Mouse (Mus musculus) hindbrain, embryonic 10.5 days (tissue): Measurements from ENCODE around the gene Myh9. TPM values are rescaled to one million over a fixed set of nuclear protein-coding genes. Genes with fewer than 3 reads are reported as not detected.
A peak's percentile ranks its signal among the peaks of the same experiment; 100 is the strongest.

ENCODE experiments used
- DNase-seq: peaks from one replicate; pipeline ENCODE4 v3.0.0-alpha.2; 2017; ENCODE audit warnings: low spot score
- H3K27ac ChIP-seq: fragments of 300-500 bp; sonication (generic); 2 replicates; pipeline ENCODE4 v1.5.1; 2016; ENCODE audit warnings: mild to moderate bottlenecking, moderate library complexity
- H3K27me3 ChIP-seq: fragments of 300-500 bp; sonication (generic); 2 replicates; pipeline ENCODE4 v1.6.1; 2016; ENCODE audit warnings: mild to moderate bottlenecking; ENCODE audit not compliant: poor library complexity, insufficient read depth, severe bottlenecking
- H3K36me3 ChIP-seq: fragments of 300-500 bp; sonication (generic); 2 replicates; pipeline ENCODE4 v1.6.1; 2016; ENCODE audit warnings: mild to moderate bottlenecking, moderate library complexity
- H3K4me1 ChIP-seq: fragments of 300-500 bp; sonication (generic); replicated peaks from 2 replicates; pipeline ENCODE4 v1.6.1; 2016; ENCODE audit warnings: mild to moderate bottlenecking
- H3K4me3 ChIP-seq: fragments of 300-500 bp; sonication (generic); 2 replicates; pipeline ENCODE4 v1.5.1; 2016; ENCODE audit warnings: mild to moderate bottlenecking, moderate library complexity
- H3K9me3 ChIP-seq: fragments of 300-500 bp; sonication (generic); 2 replicates; pipeline ENCODE4 v1.6.1; 2016; ENCODE audit warnings: mild to moderate bottlenecking, moderate library complexity
- WGBS: fragments of 180-500 bp; shearing (Covaris S2); methylation state at CpG from one replicate; pipeline ENCODE4 v1.1.7; 2016; 5-methylcytosine and 5-hydroxymethylcytosine counted together
- polyA plus RNA-seq: library from polyadenylated mRNA; unstranded; fragments of >200 nt; fragmentation: Nextera tagmentation; extraction: Ambion mirVana; gene quantifications from 2 replicates; pipeline ENCODE4 v1.2.1, GENCODE M21; 2016

The Myh9 gene
- polyA plus RNA-seq, 1 experiment from 2014 or later, result 32.7 TPM

DNA sequence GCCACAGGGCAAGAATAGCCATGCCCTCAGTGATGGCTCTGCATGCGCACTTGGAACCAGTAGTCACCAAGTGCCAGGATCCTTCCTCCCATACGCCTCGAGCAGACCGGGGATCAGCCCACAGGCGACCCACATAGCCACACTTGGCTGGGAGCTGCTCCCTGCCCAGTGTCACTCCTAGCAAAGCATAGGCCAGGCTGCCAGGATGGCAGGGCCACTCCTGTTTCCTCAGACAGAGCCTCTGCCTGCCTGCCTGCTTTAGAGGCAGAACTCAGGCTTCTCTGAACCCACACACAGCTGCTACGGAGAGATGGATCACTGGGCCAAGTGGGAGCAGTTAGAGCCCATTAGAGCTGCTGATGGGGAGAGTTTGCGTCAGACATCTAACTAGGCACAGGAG, 48.4 kb downstream of the Myh9 start:
- 93% methylated on average over 7 of the region's 7 CpGs for WGBS
- Histone ChIP-seq H3K4me3 (no peak overlapping the region), H3K4me1 (peaks cover 16% of the 10 kb centered on the region), H3K27ac (no peak overlapping the region), H3K9me3 (no peaks in the 10 kb centered on the region), H3K27me3 (no peaks in the 10 kb centered on the region), H3K36me3 (peaks cover 93% of the 10 kb centered on the region)
- no peak for DNase-seq

- Histone ChIP-seq H3K9me3 (no peaks in the 10 kb centered on the region), H3K27me3 (no peaks in the 10 kb centered on the region), H3K4me3 (no peak overlapping the region), H3K36me3 (peaks cover 97% of the 10 kb centered on the region), H3K27ac (no peak overlapping the region), H3K4me1 (peaks cover 12% of the 10 kb centered on the region)
- 87% methylated on average over 4 of the region's 4 CpGs for WGBS
- DNase-seq, result no peak
Observed at GRCm38 (mm10) chr15:77793094-77793493, 48.9 kb downstream of the Myh9 start.

- Histone ChIP-seq H3K9me3 (no peaks in the 10 kb centered on the region), H3K4me1 (peaks cover 1% of the 10 kb centered on the region; the same call in 1 of the 2 replicates), H3K27me3 (no peaks in the 10 kb centered on the region), H3K4me3 (no peak overlapping the region), H3K36me3 (peaks cover 98% of the 10 kb centered on the region), H3K27ac (peak overlapping the region; percentile 62; the same call in 1 of the 2 replicates)
- DNase-seq, result no peak
- WGBS, result 93% methylated on average over 9 of the region's 9 CpGs
Observed at GRCm38 (mm10) chr15:77792056-77792455, 49.9 kb downstream of the Myh9 start.

- H3K27me3 ChIP-seq, result no peaks in the 10 kb centered on the region
- H3K27ac ChIP-seq, result no peak overlapping the region
- no peak overlapping the region for H3K4me3 ChIP-seq
- H3K36me3 ChIP-seq, result peaks cover 98% of the 10 kb centered on the region
- 92% methylated on average over 21 of the region's 21 CpGs for WGBS
- no peaks in the 10 kb centered on the region for H3K4me1 ChIP-seq
- H3K9me3 ChIP-seq, result no peaks in the 10 kb centered on the region
- DNase-seq, result no peak
Observed at GRCm38 (mm10) chr15:77790656-77791405, 51.1 kb downstream of the Myh9 start.

DNA sequence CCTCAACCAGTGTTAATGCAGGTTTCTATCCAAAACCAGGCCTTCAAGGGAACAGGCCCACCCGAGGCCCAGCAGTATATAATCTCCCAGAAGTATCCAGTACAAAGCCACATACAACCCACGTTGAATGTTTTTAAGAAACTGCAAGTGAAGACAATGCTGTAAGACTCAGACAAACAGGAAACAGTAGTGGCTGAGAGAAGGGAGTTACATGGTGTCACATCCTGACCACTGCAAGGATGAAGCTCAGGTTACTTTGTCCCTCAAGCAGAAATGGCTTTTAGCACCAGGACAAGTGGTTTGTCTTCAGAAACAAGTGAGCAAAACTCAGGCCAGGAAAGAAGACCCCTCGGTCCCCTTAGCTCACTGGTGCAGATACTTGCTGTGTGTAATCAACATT, 52.8 kb downstream of the Myh9 start:
- Histone ChIP-seq H3K27ac (no peak overlapping the region), H3K36me3 (peaks cover 98% of the 10 kb centered on the region), H3K9me3 (no peaks in the 10 kb centered on the region), H3K4me1 (no peaks in the 10 kb centered on the region; the same call in 1 of the 2 replicates), H3K27me3 (no peaks in the 10 kb centered on the region), H3K4me3 (no peak overlapping the region)
- no peak for DNase-seq
- WGBS, result 79% methylated on average over 3 of the region's 3 CpGs

GRCm38 (mm10) chr15:77788356-77788755, 53.6 kb downstream of the Myh9 start:
- H3K27ac ChIP-seq, result no peak overlapping the region
- H3K4me3 ChIP-seq, result no peak overlapping the region
- H3K27me3 ChIP-seq, result no peaks in the 10 kb centered on the region
- H3K36me3 ChIP-seq, result peaks cover 98% of the 10 kb centered on the region
- DNase-seq, result no peak
- H3K9me3 ChIP-seq, result no peaks in the 10 kb centered on the region
- WGBS, result 95% methylated on average over 6 of the region's 6 CpGs
- no peaks in the 10 kb centered on the region; the same call in 1 of the 2 replicates for H3K4me1 ChIP-seq

DNA sequence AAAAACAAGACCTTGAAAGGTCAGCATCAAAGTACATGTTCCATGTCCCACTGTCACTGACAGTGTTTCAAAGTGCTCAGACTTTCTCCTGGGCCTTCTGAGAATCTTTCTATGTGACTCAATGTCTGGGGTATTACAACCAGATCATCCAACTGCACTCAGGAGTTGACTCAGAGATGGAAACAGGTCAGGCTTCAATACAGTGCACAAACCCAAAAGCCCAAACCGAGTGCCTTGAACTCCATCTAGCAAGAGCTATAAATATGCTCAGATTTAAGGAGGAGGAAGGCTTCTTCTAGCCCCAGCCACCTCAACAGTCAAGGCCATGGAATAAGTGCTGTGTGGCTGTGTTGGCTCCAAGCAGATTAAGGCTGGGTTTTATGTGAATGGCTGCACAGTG, 56.2 kb downstream of the Myh9 start:
- no peak for DNase-seq
- 94% methylated on average over 1 of the region's 1 CpGs for WGBS
- peaks cover 100% of the 10 kb centered on the region for H3K36me3 ChIP-seq
- no peak overlapping the region for H3K4me3 ChIP-seq
- H3K27me3 ChIP-seq, result no peaks in the 10 kb centered on the region
- no peaks in the 10 kb centered on the region; the same call in 1 of the 2 replicates for H3K4me1 ChIP-seq
- H3K27ac ChIP-seq, result no peak overlapping the region
- no peaks in the 10 kb centered on the region for H3K9me3 ChIP-seq

- Histone ChIP-seq H3K27ac (peak overlapping the region; percentile 5), H3K4me3 (no peak overlapping the region), H3K9me3 (no peaks in the 10 kb centered on the region), H3K4me1 (no peaks in the 10 kb centered on the region; the same call in 1 of the 2 replicates), H3K36me3 (peaks cover 100% of the 10 kb centered on the region), H3K27me3 (no peaks in the 10 kb centered on the region)
- 76% methylated on average over 22 of the region's 22 CpGs for WGBS
- no peak for DNase-seq
Observed at GRCm38 (mm10) chr15:77784039-77784824, 57.7 kb downstream of the Myh9 start.

GRCm38 (mm10) chr15:77782449-77783014, 59.4 kb downstream of the Myh9 start:
- Histone ChIP-seq H3K36me3 (peaks cover 100% of the 10 kb centered on the region), H3K4me1 (no peaks in the 10 kb centered on the region; the same call in 1 of the 2 replicates), H3K27ac (no peak overlapping the region), H3K27me3 (no peaks in the 10 kb centered on the region), H3K9me3 (no peaks in the 10 kb centered on the region), H3K4me3 (no peak overlapping the region)
- 83% methylated on average over 11 of the region's 11 CpGs for WGBS
- no peak for DNase-seq

DNA sequence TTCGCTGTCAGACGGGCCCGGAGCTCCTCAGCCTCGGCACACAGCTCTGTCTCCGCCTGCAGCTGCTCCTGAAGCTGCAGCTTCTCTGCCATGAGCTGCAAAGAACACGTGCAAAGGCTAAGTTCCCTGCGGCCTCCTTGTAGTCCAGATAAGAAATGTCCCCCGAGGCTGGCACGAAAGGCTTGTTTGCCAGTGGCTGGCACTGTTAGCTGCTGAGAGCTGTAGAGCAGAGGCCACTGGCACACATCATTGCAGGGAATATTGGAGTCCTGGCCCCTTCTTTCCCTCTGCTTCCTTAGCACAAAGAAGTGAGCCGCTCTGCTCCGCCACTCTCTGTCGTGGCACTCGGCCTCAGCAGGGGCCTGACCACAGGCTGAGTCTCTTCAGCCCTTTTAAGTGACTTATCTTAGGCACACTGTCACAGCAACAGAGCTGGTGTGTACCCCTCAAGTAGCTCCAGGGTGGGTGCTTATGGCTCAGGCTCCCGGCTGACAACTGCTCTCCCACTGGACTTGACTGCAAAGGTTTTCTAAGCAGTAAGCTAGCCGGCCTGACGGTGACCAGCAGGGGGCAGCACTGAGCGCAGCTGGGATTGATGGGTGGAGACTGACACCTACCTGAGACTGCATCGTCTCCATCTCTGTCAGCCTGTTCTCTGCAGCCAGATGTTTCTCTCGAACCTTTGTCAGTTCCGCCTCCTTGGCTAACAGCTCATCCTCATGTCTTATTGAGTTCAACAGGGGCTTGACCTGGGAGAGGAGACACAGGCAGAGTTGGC, 66.6 kb downstream of the Myh9 start:
- DNase-seq, result peak; percentile 81
- Histone ChIP-seq H3K36me3 (peaks cover 97% of the 10 kb centered on the region), H3K4me3 (no peak overlapping the region), H3K27ac (no peak overlapping the region), H3K9me3 (no peaks in the 10 kb centered on the region), H3K27me3 (no peaks in the 10 kb centered on the region), H3K4me1 (no peaks in the 10 kb centered on the region)
- WGBS, result 74% methylated on average over 20 of the region's 20 CpGs

- 95% methylated on average over 10 of the region's 10 CpGs for WGBS
- no peak for DNase-seq
- H3K36me3 ChIP-seq, result peaks cover 97% of the 10 kb centered on the region
- H3K27me3 ChIP-seq, result no peaks in the 10 kb centered on the region
- H3K27ac ChIP-seq, result no peak overlapping the region
- no peaks in the 10 kb centered on the region for H3K9me3 ChIP-seq
- no peaks in the 10 kb centered on the region for H3K4me1 ChIP-seq
- H3K4me3 ChIP-seq, result no peak overlapping the region
Observed at GRCm38 (mm10) chr15:77774303-77774702, 67.7 kb downstream of the Myh9 start.

- no peak for DNase-seq
- Histone ChIP-seq H3K4me3 (no peak overlapping the region), H3K9me3 (no peaks in the 10 kb centered on the region), H3K27me3 (no peaks in the 10 kb centered on the region), H3K36me3 (peaks cover 97% of the 10 kb centered on the region), H3K27ac (no peak overlapping the region), H3K4me1 (no peaks in the 10 kb centered on the region)
- 94% methylated on average over 19 of the region's 19 CpGs for WGBS
Observed at GRCm38 (mm10) chr15:77773099-77773915, 68.7 kb downstream of the Myh9 start.
